Mouse (Mus musculus) kidney, adult 2 months (tissue): ENCODE results near the gene Tln2. TPM values are rescaled to one million over a fixed set of nuclear protein-coding genes. Genes with fewer than 3 reads are reported as not detected.

Experiments used
- DNase-seq: peaks from one replicate; pipeline ENCODE4 v3.0.0; 2021
- H3K27ac ChIP-seq: fragments of 200-500 bp; 2 replicates; pipeline ENCODE4 v1.5.1; 2012; ENCODE audit warnings: low read depth, low read length, control low read depth, inconsistent platforms; ENCODE audit not compliant: insufficient read depth
- H3K27me3 ChIP-seq: fragments of 200-500 bp; replicated peaks from 2 replicates; pipeline ENCODE4 v1.6.1; 2012; ENCODE audit warnings: mild to moderate bottlenecking, moderate library complexity, low read length, inconsistent platforms; ENCODE audit not compliant: control insufficient read depth, insufficient read depth
- H3K36me3 ChIP-seq: fragments of 200-500 bp; 2 replicates; pipeline ENCODE4 v1.6.1; 2012; ENCODE audit warnings: mild to moderate bottlenecking, moderate library complexity, low read length, inconsistent platforms; ENCODE audit not compliant: control insufficient read depth, insufficient read depth
- H3K4me1 ChIP-seq: fragments of 200-500 bp; 2 replicates; pipeline ENCODE4 v1.6.1; 2011; ENCODE audit warnings: low read length; ENCODE audit not compliant: control insufficient read depth, insufficient read depth
- H3K4me3 ChIP-seq: fragments of 200-500 bp; 2 replicates; pipeline ENCODE4 v1.5.1; 2011; ENCODE audit warnings: mild to moderate bottlenecking, low read depth, low read length, control low read depth; ENCODE audit not compliant: insufficient read depth
- CTCF ChIP-seq: fragments of 200-500 bp; conservative IDR thresholded peaks from 2 replicates; pipeline ENCODE4 v1.5.1; 2011; ENCODE audit warnings: low read depth, mild to moderate bottlenecking, control low read depth, low read length, moderate library complexity, mixed read lengths; ENCODE audit not compliant: insufficient read depth, insufficient read length
- POLR2A ChIP-seq: fragments of 200-500 bp; IDR thresholded peaks from one replicate; pipeline ENCODE4 v1.6.1; 2011; ENCODE audit warnings: low read depth, low read length, control low read depth
- WGBS: fragments of 180-500 bp; shearing (Covaris S2); methylation state at CpG from one replicate; pipeline ENCODE4 v1.1.7; 2018; 5-methylcytosine and 5-hydroxymethylcytosine counted together
- polyA plus RNA-seq: library from polyadenylated mRNA; depleted of rRNA; stranded (reverse); fragments of >200 nt; gene quantifications from 2 replicates; pipeline ENCODE4 v1.2.3, GENCODE M21; 2012

The Tln2 gene
- polyA plus RNA-seq, 1 experiment = 113 TPM

DNA sequence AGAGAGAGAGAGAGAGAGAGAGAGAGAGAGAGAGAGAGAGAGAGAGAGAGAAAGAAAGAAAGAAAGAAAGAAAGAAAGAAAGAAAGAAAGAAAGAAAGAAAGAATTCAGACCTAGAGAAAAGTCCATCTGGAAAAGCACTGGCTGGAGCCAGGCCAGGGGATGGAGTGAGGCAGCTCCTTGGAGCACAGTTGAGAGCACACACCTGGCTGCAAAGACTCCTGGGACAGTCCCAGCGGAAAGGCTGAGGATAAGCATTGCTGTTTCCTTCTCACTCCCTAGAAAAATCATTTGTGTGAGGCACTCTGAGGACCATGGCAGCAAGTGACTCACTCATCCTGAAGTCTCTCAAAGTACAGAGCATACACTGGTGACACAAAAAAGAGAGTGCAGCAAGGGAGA is 26.9 kb downstream of the Tln2 start:
- TF ChIP-seq POLR2A (no peak), CTCF (no peak)
- no peak overlapping the region for H3K4me3 ChIP-seq
- peak; percentile 51 for DNase-seq
- 75% methylated on average over 1 of the region's 1 CpGs for WGBS
- no peaks in the 10 kb centered on the region for H3K27me3 ChIP-seq
- peaks cover 7% of the 10 kb centered on the region; the same call in 1 of the 2 replicates for H3K4me1 ChIP-seq
- no peak overlapping the region for H3K27ac ChIP-seq
- no peaks in the 10 kb centered on the region for H3K36me3 ChIP-seq

DNA sequence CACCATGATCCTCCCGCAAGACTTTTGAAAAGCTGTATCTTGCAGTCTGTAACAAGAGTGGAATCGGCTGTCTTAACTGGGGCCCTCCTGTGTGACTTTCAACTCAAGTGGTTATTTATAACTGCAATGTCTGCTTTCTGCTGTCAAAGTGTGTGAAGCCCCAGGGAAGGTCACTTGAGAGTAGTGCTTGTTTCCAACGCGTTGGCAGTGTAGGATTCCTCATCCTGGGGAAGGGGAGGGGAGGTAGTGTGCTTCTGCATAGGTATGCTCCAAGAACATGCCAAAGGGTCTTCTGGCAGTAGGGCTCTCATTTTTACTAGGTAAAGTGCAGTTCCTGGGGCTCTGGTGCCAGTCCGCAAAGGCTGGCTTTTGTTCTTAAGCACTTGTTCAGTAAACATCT is 29.9 kb downstream of the Tln2 start:
- 54% methylated on average over 5 of the region's 5 CpGs for WGBS
- DNase-seq = peak; percentile 52

GRCm38 (mm10) chr9:67527726-67528125 is 31.8 kb downstream of the Tln2 start:
- Histone ChIP-seq H3K36me3 (no peaks in the 10 kb centered on the region), H3K4me3 (no peak overlapping the region), H3K27me3 (no peaks in the 10 kb centered on the region), H3K4me1 (no peaks in the 10 kb centered on the region), H3K27ac (no peak overlapping the region)
- 80% methylated on average over 2 of the region's 2 CpGs for WGBS
- DNase-seq = no peak
- TF ChIP-seq POLR2A = no peak

More for the DNA sequence above, 29.9 kb downstream of the Tln2 start:
- Histone ChIP-seq H3K27me3 (no peaks in the 10 kb centered on the region), H3K27ac (0 out of 2 replicates have a peak overlapping the region, but pooled peaks have one; percentile 42), H3K4me1 (peaks cover 7% of the 10 kb centered on the region; the same call in 1 of the 2 replicates), H3K36me3 (no peaks in the 10 kb centered on the region), H3K4me3 (no peak overlapping the region)
- no peak for TF ChIP-seq CTCF
- no peak for TF ChIP-seq POLR2A

- no peaks in the 10 kb centered on the region for H3K4me1 ChIP-seq
- no peak for TF ChIP-seq CTCF
- TF ChIP-seq POLR2A = no peak
- no peaks in the 10 kb centered on the region for H3K27me3 ChIP-seq
- 67% methylated on average over 4 of the region's 4 CpGs for WGBS
- no peak for DNase-seq
- no peak overlapping the region for H3K4me3 ChIP-seq
- H3K27ac ChIP-seq = no peak overlapping the region
- no peaks in the 10 kb centered on the region for H3K36me3 ChIP-seq
These were observed 37.8 kb downstream of the Tln2 start for GRCm38 (mm10) chr9:67521736-67522135.

DNA sequence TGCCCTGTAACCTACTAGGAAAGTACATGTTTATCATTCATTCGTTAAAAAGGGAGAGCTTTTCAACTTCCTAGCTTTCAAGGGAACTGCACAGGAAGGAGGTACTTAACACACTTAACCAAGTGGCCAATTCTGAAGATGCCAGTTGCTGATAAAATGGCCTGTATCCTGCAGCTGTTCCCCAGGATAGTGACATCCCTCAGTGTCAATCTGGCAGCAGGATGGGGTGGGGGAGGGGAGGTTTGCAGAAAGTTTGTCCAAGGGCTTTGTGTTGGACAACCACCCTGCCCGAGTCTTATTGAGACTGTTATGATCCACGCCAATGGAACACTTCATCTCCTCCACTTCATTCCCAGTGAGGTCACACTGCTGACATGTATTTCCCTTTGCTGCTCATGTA is 50.0 kb downstream of the Tln2 start:
- DNase-seq = no peak
- 57% methylated on average over 3 of the region's 3 CpGs for WGBS
- no peaks in the 10 kb centered on the region; the same call in 1 of the 2 replicates for H3K36me3 ChIP-seq
- no peak for TF ChIP-seq POLR2A
- TF ChIP-seq CTCF = no peak
- no peaks in the 10 kb centered on the region for H3K27me3 ChIP-seq
- H3K27ac ChIP-seq = no peak overlapping the region
- H3K4me3 ChIP-seq = no peak overlapping the region
- no peaks in the 10 kb centered on the region for H3K4me1 ChIP-seq

- Histone ChIP-seq H3K36me3 (no peaks in the 10 kb centered on the region; the same call in 1 of the 2 replicates), H3K4me3 (no peak overlapping the region), H3K27ac (no peak overlapping the region), H3K4me1 (no peaks in the 10 kb centered on the region), H3K27me3 (no peaks in the 10 kb centered on the region)
- peak; percentile 28 for DNase-seq
- 63% methylated on average over 8 of the region's 8 CpGs for WGBS
- TF ChIP-seq CTCF (no peak), POLR2A (no peak)
These were observed 54.7 kb downstream of the Tln2 start for GRCm38 (mm10) chr9:67504669-67505260.

- H3K36me3 ChIP-seq = no peaks in the 10 kb centered on the region
- TF ChIP-seq CTCF (no peak), POLR2A (no peak)
- no peaks in the 10 kb centered on the region for H3K27me3 ChIP-seq
- no peak for DNase-seq
- 73% methylated on average over 1 of the region's 1 CpGs for whole genome bisulfite sequencing
- no peak overlapping the region for H3K4me3 ChIP-seq
- no peak overlapping the region for H3K27ac ChIP-seq
- no peaks in the 10 kb centered on the region for H3K4me1 ChIP-seq
These were observed 57.7 kb downstream of the Tln2 start for GRCm38 (mm10) chr9:67501801-67502200.
